Mouse (Mus musculus) liver, postnatal 0 days (tissue): ENCODE data around the gene Pnmt.

ENCODE experiments used
- CTCF ChIP-seq: sonication (generic); IDR thresholded peaks from 2 replicates; pipeline ENCODE4 v1.5.1; 2016; ENCODE audit warnings: antibody characterized with exemption, low read depth
- EP300 ChIP-seq: IDR thresholded peaks from 2 replicates; pipeline ENCODE4 v1.6.1; 2016; ENCODE audit warnings: antibody characterized with exemption, low read depth, mild to moderate bottlenecking

- TF ChIP-seq CTCF (no peak), EP300 (no peak)
These were observed 867 bp downstream of the Pnmt start for GRCm38 (mm10) chr11:98387056-98387577.
